Mouse (Mus musculus): ENCODE data around the gene Nr5a2.

Gene Nr5a2

GRCm38 (mm10) chr1:136909494-136910037, 50.7 kb downstream of the Nr5a2 start:
- peak; percentile 77 for DNase-seq

GRCm38 (mm10) chr1:136898130-136898529, 62.1 kb downstream of the Nr5a2 start:
- no peak for DNase-seq

- DNase-seq: no peak
These were observed 63.9 kb downstream of the Nr5a2 start for GRCm38 (mm10) chr1:136896351-136896750.

GRCm38 (mm10) chr1:136895877-136896276, 64.4 kb downstream of the Nr5a2 start:
- no peak for DNase-seq

GRCm38 (mm10) chr1:136894753-136895152, 65.5 kb downstream of the Nr5a2 start:
- DNase-seq: no peak

- no peak for DNase-seq
These were observed 67.1 kb downstream of the Nr5a2 start for GRCm38 (mm10) chr1:136893162-136893561.

- DNase-seq: no peak
These were observed 69.8 kb downstream of the Nr5a2 start for GRCm38 (mm10) chr1:136890439-136890838.

- DNase-seq: peak; percentile 47
These were observed 71.5 kb downstream of the Nr5a2 start for GRCm38 (mm10) chr1:136888704-136889103.

GRCm38 (mm10) chr1:136886678-136887077, 73.6 kb downstream of the Nr5a2 start:
- no peak for DNase-seq

GRCm38 (mm10) chr1:136883458-136884174, 76.6 kb downstream of the Nr5a2 start:
- DNase-seq: no peak

GRCm38 (mm10) chr1:136880260-136880659, 80.0 kb downstream of the Nr5a2 start:
- no peak for DNase-seq

- no peak for DNase-seq
These were observed 85.2 kb downstream of the Nr5a2 start for GRCm38 (mm10) chr1:136875006-136875405.

- no peak for DNase-seq
These were observed 91.3 kb downstream of the Nr5a2 start for GRCm38 (mm10) chr1:136868955-136869354.

- no peak for DNase-seq
These were observed 92.0 kb downstream of the Nr5a2 start for GRCm38 (mm10) chr1:136868285-136868684.

- DNase-seq: no peak
These were observed 93.7 kb downstream of the Nr5a2 start for GRCm38 (mm10) chr1:136866481-136867092.

- no peak for DNase-seq
These were observed 97.0 kb downstream of the Nr5a2 start for GRCm38 (mm10) chr1:136863209-136863608.

GRCm38 (mm10) chr1:136859454-136859853, 100.8 kb downstream of the Nr5a2 start:
- DNase-seq: no peak

- DNase-seq: no peak
These were observed 101.5 kb downstream of the Nr5a2 start for GRCm38 (mm10) chr1:136858724-136859123.

GRCm38 (mm10) chr1:136856104-136856503, 104.1 kb downstream of the Nr5a2 start:
- no peak for DNase-seq

- no peak for DNase-seq
These were observed 111.5 kb downstream of the Nr5a2 start for GRCm38 (mm10) chr1:136848791-136849190.

GRCm38 (mm10) chr1:136846081-136846480, 114.2 kb downstream of the Nr5a2 start:
- DNase-seq: peak; percentile 39

- DNase-seq: no peak
These were observed 114.9 kb downstream of the Nr5a2 start for GRCm38 (mm10) chr1:136845341-136845740.

GRCm38 (mm10) chr1:136840512-136840911, 119.7 kb downstream of the Nr5a2 start:
- DNase-seq: no peak

GRCm38 (mm10) chr1:136839202-136839601, 121.0 kb downstream of the Nr5a2 start:
- no peak for DNase-seq

Measured in retina, postnatal 1 day (tissue).